Mouse (Mus musculus) embryonic fibroblast, embryonic 13.5 days (primary cell): ENCODE measurements around the gene Phactr4.

ENCODE experiments used
- CTCF ChIP-seq: IDR thresholded peaks from 2 replicates; pipeline ENCODE4 v1.5.1; 2011; ENCODE audit warnings: mild to moderate bottlenecking, control low read depth, low read length, moderate library complexity, borderline replicate concordance; ENCODE audit not compliant: insufficient read depth
- POLR2A ChIP-seq: IDR thresholded peaks from 2 replicates; pipeline ENCODE4 v1.6.1; 2011; ENCODE audit warnings: low read depth, mild to moderate bottlenecking, control low read depth, low read length, moderate library complexity

DNA sequence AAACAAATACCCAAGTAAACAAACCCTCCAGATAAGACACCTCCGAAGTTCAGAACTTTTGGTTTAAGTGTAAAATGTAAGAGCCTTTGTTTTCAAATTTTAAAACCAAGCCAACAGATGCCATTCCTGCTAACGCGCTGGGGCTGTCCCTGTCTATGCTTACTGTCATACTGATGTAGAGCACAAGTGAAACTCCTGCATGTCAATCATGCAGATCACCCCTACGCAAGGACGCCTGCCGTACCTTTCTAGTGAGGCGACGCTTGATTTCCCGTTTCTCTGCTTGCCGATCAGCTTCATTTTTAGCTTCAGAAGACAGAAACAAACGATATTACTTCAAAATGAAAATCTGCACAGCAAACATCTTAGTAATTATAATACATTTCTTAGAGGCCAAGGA lies 58.8 kb downstream of the Phactr4 start:
- TF ChIP-seq CTCF (no peak), POLR2A (no peak)
